Mouse (Mus musculus) heart, adult 2 months (tissue): ENCODE measurements around the gene Podxl2.

Experiments used
- CTCF ChIP-seq: fragments of 200-600 bp; IDR thresholded peaks from 2 replicates; pipeline ENCODE4 v1.8.1; 2022; ENCODE audit warnings: antibody characterized with exemption, mild to moderate bottlenecking, moderate library complexity
- EP300 ChIP-seq: fragments of 200-500 bp; IDR thresholded peaks from 2 replicates; pipeline ENCODE4 v1.6.1; 2011; ENCODE audit warnings: low read depth, low read length, control low read depth; ENCODE audit not compliant: insufficient read depth

DNA sequence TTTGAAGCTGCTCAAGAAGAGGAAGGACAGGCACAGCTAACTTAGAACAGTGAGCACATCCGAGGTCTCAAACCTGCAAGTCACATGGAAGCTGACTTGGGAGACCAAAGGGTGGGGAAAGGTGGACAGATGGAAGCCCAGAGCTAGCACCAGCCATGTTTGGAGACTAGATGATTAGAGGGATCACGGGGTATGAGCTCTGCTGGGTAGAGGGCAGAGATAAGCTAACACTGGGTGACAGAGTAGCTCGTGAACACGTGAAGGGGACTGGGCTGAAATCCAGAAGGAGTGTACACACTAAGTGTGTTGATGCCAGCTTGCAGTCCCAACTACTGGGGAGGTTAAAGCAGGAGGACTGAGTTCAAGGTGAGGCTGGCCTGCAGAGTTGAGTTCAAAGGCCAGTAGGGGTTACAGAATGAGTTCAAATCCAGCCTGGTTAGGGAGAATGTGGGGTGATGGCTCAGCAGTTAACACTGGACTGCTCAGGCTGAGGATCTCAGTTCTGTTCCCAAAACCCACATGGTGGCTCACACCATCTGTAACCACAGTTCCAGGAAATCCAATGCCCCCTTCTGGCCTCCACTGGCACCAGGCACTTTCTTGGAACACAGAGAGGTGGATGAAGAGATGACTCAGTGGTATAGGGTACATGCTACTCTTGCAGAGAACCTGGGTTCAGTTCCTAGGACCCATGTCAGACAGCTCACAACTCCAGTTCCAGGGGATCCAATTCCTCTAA lies 70.7 kb downstream of the Podxl2 start:
- peak; percentile 42; the same call in 1 of the 2 replicates for TF ChIP-seq EP300
- TF ChIP-seq CTCF, result 0 out of 2 replicates have a peak, but pooled peaks have one; percentile 8
